Mouse (Mus musculus): ENCODE data around the gene B4galnt3.

The B4galnt3 gene

GRCm38 (mm10) chr6:120222669-120223068, 71.7 kb downstream of the B4galnt3 start:
- peak; percentile 17 for DNase-seq (ENCODE audit: inconsistent ontology term)

- DNase-seq (ENCODE audit: inconsistent ontology term), result no peak
Measured at GRCm38 (mm10) chr6:120219281-120219680, 75.1 kb downstream of the B4galnt3 start.

DNA sequence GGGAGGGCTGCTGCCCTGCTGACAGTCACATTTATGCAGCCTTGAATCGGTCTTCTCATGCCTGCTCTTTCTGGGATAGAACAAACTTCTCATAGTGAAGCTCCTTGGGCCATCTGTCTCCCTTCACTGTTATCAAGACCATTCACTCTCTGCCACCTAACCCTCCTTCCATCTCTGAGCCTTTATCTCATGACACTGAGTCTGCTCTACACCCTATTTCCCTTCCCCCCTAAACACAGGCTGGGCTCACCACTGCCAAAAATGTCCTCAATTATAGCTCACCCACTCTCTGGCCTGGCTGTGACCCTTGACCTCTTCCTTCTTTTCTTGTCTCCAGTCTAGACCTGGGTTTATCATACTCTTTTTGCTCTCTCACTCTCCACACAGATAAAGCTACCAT, 77.7 kb downstream of the B4galnt3 start:
- DNase-seq (ENCODE audit: inconsistent ontology term), result no peak

DNA sequence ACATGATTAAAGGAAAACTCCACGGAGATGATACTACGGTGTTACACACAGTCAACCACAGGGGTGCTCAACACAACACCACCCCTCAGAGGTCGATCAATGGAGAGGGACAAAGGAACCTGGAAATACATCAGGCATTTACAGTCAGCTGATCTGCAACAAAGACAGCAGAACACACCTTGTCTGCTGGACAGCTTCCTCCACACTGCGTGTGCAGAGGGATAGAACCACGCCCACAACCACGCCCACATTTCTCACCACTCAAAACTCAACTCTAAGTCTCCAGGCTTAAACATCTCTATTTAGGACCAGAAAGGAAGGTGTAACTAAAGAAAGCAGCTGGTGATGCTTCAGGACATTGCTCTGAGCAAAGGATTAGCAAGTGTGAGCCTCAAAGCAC, 82.8 kb downstream of the B4galnt3 start:
- no peak for DNase-seq (ENCODE audit: inconsistent ontology term)

GRCm38 (mm10) chr6:120206586-120206985, 87.8 kb downstream of the B4galnt3 start:
- no peak for DNase-seq (ENCODE audit: inconsistent ontology term)

- DNase-seq (ENCODE audit: inconsistent ontology term), result no peak
Measured at GRCm38 (mm10) chr6:120202406-120202805, 92.0 kb downstream of the B4galnt3 start.

DNA sequence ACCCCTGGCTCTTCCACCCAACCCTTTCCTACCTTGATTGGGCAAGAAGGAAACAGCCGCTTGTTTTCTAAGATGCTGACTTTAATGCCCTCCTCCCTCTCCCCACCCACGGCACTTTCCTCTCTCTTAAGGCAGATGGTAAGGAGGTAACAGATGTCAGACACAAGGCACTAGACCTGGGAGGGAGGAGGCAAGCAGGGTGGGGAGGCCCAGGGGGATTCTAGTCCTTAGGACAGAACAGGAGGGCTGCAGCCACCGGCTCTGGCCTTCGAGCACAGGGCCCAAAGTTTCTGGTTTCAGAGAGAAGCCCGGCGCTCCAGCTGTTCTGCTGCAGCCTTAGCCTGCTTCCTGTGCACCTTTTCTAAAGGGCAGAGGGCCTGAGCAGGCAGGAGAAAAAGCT, 92.4 kb downstream of the B4galnt3 start:
- DNase-seq (ENCODE audit: inconsistent ontology term), result no peak

DNA sequence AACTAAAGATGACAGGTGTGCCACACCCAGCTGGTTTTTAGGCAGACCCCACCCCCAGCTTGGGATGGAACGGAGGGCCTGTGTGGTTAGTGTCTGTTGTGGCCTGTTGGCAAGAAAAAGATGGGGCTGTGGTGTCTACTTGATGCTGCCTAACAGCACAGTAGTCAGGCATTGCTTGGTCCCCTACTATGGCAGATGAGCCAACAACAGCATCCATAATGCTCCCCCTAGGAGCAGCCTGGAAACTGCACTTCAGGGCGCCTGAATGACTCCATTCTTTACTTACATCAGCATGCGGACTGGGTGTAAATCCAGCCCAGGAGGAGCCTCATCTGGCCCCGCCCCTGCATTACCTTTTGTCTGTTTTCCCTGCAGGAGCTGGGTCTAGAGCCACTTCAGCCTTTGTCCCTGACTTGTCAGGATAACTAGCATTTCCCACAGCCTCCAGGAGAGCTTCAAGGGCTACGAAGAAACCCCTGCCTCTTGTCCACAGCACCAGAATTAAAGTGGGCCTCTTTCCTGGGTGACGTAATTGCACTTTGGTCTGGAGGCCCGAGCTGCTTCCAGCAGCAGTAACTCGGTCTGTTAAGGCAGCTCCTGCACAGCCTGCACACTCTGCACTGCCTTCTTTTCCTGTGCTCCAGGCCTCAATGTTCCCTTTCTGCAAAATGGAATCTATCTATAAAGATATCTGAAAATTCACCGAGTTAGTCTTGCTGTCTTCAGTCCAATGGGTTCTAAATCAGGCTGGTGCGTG, 94.5 kb downstream of the B4galnt3 start:
- DNase-seq (ENCODE audit: inconsistent ontology term), result no peak

DNA sequence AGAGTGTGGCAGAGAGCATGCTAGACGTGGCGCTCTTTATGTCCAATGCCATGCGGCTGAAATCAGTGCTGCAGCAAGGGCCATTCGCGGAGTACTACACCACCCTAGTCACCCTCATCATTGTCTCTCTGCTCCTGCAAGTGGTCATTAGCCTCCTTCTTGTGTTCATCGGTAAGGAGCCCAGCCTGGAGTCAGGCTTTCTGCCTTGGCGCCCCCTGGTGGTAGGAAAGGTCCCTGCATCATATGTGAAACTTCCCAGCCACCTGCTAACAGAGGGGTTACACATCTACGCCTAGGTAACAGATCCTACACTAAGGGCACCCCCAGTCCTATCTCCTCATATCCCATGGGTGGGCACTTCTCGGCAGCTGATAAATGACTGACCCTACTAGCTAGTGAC, 96.4 kb downstream of the B4galnt3 start:
- peak; percentile 61 for DNase-seq (ENCODE audit: inconsistent ontology term)

DNA sequence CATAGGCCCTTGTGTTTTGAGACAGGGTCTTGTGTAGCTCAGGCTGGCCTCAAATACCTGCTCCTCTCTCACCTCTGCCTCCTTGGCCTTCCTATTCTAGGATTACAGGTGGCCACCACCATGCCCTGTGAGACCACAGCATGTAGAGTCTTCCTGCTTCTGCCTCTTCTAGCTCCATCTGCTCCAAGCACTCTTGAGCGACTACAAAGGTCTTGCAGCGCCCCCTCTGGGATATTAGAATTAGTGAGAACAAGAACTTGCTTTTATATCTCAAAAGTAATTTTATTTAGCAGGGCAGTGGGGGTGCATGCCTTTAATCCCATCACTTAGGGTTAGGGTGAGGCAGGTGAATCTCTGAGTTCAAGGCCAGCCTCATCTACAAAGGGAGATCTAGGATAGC, 97.5 kb downstream of the B4galnt3 start:
- DNase-seq (ENCODE audit: inconsistent ontology term), result peak; percentile 29

- no peak for DNase-seq (ENCODE audit: inconsistent ontology term)
Measured at GRCm38 (mm10) chr6:120194963-120195362, 99.4 kb downstream of the B4galnt3 start.

DNA sequence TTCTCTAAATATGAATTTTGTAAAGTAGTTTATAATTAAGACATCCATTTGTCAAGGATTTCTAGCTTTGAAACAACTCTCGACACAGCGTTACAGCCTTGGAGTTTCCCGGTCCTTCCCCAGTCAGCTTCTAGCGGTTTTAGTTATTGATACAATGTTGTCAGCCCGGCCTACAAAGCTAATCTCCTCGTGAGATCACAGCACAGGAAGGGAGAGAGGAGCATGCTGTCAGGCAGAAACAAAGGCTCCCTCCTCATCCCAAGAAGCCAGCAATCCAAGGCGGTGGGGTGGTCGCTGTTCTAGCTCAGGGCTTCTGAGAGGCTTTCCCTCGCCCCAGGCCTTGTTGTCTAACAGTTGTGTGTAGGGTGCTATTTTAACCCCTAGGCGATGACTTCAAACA, 100.1 kb downstream of the B4galnt3 start:
- DNase-seq (ENCODE audit: inconsistent ontology term), result peak; percentile 27

DNA sequence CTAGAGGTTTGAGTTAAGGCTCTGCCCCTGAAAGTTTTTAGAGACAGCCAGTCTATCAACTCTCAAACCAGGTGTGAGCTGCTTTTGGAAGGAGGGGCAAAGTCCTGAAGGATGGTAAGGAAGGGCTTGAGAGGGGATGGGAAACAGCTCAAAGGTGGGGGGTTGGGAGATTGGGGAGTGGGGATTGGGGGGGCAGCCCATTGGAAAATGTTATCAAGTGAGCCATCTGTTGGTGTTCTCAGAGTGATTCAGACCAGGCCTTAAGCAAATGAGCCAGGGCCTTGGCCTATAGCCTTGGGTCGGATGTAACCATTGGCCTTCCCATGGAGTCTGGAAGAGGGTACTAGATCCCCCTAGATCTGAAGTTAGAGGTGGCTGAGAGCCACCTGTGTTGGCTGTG, 100.6 kb downstream of the B4galnt3 start:
- DNase-seq (ENCODE audit: inconsistent ontology term), result no peak

DNA sequence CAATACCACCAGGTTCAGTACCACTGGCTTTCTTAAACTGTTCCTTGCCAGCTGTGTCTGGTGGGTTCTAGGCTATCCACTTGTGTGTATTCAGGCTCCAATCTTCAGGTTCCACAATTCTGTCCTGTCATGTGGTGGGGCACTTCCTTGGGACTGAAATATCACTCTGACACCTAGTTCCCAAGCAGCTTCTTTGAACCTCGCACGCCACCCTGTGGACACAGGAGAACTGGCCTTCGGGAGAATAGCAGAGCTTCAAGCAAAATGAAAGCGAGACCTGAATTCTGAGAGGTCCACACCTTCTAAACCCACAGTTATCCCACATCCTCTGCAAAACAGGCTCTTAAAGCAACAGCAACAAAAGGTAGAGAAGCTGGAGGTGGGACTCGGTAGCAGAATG, 101.2 kb downstream of the B4galnt3 start:
- peak; percentile 94 for DNase-seq (ENCODE audit: inconsistent ontology term)

DNA sequence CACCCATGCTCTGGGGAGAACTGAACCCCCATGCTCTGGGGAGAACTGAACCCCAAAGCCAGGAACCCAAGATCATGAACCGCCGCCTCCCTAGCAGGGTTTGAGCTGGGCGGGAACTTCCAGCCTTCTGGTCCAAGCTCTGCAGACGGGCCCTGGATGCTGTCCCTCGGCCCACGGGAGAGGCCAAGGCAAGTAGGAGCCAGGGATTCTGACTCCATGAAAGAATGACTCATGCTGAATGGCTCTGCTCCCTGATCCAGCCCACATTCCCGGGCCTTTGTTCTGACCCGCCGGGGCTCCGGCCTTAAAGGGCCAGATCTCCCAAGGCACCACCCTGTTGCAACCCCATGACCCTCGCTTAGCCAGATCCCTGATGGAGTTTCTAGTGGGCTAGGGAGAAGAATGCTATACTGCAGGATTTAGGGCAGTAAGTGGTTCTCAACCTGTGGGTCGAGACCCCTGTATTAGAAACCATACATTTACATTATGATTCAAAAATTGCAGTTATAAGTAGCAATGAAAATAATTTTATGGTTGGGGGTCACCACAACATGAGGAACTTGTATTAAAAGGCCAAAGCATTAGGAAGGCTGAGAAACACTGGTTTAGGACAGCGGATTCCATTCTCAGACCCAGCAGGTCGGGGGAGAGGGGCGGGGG, 102.0 kb downstream of the B4galnt3 start:
- peak; percentile 94 for DNase-seq (ENCODE audit: inconsistent ontology term)

DNA sequence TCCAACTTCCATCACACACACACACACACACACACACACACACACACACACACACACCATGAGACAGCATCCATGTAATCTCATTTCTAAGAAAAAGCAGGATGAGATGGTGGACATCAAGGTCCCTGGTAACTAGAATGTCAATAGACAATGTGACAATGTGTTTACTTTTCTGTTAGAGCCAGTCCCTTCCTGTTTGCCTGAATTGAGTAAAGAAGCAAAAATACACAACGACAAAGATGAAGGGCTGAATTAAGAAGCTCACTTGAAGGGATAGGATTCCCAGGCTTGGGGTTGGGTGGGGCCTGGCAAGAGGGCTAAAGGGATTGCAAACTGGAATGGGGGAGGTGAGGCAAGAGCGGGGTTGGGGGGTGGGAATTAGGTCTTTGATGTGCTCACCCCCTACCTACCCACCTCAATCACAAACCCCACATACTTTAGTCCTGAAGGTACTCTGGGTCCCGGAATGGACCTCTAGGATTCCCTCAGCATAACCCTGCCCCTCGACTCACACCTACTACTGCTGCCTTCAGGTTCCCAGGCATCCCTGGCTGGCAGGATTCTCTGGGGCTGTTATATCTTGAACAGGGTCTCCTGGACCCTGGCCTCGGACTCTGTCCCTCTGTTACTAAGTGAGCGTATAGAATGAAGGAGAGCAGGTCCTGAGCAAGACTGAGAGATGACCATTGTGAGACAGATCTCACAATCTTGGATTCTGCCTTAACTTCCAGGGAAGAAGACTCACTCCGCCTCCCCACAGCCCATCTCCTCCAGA, 102.8 kb downstream of the B4galnt3 start:
- no peak for DNase-seq (ENCODE audit: inconsistent ontology term)

DNA sequence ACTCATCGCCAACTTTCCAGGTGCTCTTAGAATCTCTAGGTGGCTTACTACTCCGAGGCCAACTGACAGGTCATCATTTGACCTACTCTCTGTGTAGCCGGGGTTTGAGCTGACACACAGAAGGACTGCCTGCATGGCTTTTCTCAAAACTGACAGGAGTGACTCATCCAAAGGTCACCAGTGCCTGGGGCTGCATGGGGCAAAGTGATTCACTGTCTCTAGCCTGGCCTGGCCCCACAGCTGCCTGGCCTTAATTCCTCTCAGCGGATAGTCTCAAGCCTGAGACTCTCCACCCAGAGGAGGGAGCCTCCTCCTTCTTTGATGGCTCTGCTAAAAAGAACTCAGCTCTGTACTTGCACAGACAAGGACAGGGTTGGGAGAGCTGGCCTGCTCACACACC, 103.4 kb downstream of the B4galnt3 start:
- peak; percentile 90 for DNase-seq (ENCODE audit: inconsistent ontology term)

- peak; percentile 43 for DNase-seq (ENCODE audit: inconsistent ontology term)
Measured at GRCm38 (mm10) chr6:120190365-120190764, 104.0 kb downstream of the B4galnt3 start.

DNA sequence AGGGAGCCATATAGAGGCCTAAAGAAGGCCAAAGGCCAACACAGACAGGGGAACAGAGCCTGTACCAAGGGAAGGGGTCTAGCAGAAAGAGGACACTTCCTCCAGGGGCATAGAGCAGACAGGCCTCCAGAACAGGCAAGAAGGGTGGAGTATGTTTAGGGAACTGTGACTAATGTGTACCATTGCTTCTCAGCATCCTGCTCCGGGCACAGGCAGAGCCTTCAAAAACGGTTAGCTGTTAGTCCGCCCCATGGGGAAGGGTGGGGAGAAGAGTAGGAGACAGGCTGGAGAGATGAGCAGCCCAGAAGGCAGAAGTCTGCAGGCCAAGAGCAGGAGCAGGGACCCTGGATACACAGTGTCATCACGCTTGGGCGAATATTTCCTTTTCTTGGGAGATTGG, 105.1 kb downstream of the B4galnt3 start:
- no peak for DNase-seq (ENCODE audit: inconsistent ontology term)

DNA sequence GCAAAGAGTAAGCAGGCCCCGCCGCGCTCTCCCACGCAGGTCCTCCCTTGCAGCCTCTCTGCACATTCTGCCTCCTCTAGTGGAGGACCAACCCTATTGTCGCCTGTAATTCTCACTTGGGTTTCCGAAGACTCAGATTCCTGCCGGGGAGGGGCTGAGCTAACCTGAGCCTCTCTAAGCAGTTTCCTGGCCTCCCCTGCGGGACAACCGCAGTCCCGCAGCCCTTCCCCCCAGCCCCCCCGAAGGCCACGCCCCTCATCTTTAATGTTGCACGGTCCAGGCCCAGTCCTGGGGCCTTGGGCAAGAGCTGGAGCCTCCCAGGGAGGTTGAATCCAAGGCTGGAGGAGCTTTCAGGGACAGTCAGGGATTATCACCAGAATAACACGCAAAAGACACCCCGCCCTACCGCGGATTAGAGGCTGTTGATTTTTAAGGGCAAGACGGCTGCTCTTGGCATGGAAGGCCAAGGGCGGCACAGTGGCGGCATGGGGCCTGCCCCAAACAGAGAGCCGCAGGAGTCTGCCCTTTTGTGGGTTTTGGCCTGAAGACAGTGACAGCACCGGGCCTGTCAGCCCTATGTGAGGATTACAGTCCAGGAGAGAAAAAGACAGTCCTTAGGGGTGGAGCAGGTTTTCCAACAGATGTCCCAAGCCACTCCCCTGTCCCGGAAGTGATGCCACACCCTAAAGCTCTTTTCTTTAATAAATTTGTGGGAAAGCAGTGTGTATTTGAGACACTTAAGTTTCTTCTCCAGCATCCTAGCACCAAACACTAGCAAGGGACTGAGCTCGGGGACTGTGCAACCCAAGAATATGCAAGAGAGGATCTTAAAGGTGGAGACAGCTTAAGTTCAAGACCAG, 105.8 kb downstream of the B4galnt3 start:
- DNase-seq (ENCODE audit: inconsistent ontology term), result peak; percentile 25

- DNase-seq (ENCODE audit: inconsistent ontology term), result peak; percentile 63
Measured at GRCm38 (mm10) chr6:120187587-120188176, 106.7 kb downstream of the B4galnt3 start.
